Mouse (Mus musculus): ENCODE measurements around the gene Gm20388.
A peak's percentile ranks its signal among the peaks of the same experiment; 100 is the strongest.
"Not testable (repeated sequence)": the region's sequence is repeated elsewhere in the genome, so short reads cannot be mapped to it uniquely, and the experiment has no call there.

The Gm20388 gene

DNA sequence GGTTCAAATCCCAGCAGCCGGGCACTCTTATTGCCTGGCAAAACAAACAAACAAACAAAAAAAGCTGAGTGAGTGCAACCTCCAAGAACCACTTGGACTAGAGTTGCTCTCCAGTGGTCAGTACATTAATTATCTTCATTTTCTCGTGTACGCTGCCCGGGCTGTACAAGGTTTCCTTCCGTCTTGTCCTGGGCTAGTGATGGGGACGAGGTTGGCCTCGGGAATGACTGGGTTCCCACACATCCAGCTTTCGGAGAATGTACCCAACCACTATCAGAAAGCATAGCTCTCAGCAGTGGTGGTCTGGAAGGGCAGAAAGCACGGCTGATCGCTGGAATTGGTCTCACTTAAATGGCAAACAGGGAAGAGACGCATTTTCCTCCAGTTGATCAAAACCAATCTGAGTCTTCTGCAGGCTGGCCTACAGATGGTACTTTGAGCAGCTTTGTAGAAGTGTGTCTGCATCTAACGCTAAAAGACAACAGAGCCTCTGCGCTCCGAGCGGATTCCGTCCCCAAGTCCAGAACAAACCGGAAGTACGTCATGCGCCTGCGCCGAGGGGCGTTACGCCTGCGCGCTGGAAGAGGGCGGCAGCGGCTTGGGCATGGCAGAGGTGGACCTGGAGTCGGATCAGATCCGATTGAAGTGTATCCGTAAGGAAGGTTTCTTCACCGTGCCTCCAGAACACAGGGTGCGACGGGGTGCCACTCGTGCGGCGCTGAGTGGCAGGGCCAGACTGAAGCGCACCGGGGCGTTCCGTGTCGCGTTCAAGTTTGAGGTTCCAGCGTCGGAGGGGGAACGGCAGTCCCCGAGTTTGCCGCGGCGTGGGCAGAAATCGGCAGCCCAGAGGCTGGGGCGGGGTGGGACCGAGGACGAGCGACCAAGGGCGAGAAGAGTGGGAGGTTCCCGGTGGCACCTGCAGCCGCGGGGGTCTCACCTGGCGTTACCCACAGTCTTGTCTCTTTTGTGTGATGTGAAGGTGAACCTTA lies 3313.9 kb downstream of the Gm20388 start, which contains the start of gene Cdk10:
Gene Cdk10, plus strand, starts transcription at position 565 of the 989 bp plus-strand sequence.
- DNase-seq: peak; percentile 96

DNA sequence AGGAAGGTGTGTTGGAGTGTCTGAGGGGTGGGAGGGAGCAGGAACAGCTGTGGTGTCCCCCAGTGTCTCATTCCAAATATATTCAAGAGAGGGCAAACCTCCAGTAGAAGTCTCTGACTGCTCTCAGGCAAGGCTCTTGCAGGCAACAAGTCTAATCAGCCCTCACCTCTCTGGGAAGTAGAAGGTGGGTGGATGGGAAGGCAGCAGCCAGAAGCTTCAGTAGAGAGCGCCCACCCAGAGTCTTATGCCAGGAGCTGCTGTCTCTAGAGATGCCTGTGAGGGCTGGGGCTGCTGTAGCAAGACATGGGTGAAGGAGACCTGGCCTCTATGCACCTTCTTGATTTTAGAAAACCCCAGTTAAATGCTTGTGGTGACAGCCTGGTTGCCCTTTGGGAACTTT lies 3317.8 kb downstream of the Gm20388 start:
- no peak for DNase-seq

DNA sequence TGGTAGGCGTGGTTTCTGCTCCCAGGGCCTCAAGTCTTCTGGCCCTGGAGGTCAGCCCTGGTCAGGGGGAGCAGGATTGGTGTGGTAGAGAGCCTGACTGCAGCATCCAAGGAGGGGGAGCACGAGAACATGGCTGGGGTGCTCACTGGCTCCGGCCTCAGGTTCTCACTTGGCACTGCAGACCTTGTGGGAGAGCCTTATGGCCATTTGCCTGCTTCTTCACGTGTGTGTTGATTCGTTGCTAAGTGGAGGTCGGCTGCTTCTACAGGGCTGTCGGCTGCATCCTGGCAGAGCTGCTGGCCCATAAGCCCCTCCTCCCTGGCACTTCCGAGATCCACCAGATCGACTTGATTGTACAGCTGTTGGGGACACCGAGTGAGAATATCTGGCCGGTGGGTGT lies 3319.7 kb downstream of the Gm20388 start:
- DNase-seq: not testable (repeated sequence)

DNA sequence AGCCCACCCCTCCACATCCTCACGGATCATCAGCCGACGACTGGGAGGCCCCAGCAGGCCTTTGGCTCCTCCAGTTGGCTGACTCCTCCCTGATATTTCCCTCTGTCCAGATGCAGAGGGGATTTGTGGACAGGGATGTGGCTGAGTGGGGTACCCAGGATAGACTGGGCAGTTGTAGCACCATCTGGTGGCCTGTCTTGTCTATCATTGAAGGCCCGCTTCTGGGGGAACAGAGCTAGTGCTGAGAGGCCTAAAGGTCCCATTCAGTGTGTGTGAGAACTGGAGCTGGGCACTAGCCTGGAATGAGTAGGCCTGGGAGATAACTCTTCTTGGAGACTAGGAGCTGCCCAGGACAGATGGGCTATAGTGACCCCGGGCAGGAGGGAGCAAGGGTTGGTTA lies 3321.1 kb downstream of the Gm20388 start:
- peak; percentile 50 for DNase-seq

DNA sequence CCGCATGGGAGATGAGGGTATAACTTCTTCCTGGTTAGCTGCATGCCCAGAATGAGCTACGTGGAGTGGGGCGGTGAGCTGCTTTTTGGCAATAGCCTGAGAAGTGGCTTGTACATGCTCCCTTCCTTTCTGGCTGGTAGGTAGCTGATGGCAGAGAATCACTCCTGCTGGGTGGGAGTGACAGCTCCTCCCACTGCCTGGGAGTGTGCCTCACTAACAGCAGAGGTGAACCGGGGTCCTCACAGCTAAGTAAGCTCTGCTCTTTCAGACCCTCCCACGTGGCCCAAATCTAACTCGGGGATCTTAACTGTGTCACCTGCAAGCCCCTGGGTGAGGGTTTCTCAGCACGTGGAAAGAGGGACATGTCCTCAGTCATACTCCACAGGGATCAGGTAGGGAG lies 3321.9 kb downstream of the Gm20388 start:
- no peak for DNase-seq

DNA sequence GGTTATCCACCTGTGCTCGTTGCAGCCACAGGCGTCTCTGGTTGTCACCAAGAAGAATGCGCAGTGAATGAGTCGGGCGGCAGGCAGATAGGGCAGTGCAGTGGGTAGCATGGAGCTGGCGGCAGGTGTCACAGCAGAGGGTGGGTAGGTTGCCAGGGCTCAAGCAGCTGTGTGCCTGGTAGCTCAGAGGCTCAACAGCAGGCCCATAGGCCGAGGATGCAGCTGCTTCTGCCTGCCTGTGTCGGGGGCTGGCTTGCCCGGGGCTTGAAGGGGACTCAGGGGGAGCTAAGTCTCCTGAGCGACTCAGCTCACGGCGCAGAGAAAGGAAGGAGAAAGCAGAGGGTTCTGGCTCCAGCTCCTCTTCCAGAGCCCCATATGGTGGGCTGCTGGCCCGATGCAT lies 3322.7 kb downstream of the Gm20388 start:
- DNase-seq: no peak

DNA sequence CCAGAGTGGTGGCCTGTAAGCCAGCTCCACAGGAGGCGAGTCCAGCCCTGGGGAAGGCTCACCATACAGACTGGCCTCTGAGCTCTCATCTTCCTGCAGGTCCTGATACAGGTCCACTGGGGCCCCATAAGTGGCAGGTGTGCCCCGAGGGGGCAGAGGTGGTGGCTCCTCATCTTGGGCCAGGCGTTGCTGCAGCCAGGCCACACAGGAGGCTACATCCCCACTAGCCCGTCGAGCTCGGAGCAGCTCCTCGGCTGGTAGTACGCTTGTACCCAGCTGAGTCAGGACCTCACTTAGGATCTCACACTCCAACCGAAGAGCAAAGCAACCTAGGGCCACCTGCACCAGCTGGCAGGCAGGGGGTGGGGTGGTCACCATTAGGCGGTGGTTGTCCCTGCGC lies 3323.1 kb downstream of the Gm20388 start:
- no peak for DNase-seq

DNA sequence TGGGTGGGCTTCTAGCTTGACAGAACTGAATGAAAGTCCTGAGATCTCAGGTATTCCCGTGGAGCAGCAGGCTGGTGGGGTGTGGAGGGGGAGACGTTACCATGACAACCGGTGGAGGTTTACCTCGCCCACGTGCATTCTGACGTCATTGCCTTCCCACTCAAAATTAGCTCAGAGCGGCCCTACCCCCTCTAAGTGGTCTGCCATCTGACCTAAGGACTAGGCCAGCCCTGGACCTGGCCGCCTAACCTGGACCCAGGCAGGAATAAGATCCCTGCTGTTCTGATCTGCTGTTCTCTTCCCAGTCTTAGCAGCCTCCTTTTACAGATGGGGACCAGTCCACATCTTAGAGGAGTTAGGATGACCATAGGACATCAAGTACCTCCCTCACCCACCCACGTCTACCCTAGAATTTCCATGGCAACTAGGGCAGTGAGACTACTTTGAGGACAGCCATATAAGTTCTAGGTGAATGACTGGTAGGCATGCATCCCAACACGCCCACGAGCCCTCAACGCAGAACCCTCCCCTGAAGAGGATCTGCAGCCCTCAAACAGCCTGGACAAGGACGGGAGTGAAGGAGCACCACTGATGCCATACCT lies 3324.4 kb downstream of the Gm20388 start:
- no peak for DNase-seq

DNA sequence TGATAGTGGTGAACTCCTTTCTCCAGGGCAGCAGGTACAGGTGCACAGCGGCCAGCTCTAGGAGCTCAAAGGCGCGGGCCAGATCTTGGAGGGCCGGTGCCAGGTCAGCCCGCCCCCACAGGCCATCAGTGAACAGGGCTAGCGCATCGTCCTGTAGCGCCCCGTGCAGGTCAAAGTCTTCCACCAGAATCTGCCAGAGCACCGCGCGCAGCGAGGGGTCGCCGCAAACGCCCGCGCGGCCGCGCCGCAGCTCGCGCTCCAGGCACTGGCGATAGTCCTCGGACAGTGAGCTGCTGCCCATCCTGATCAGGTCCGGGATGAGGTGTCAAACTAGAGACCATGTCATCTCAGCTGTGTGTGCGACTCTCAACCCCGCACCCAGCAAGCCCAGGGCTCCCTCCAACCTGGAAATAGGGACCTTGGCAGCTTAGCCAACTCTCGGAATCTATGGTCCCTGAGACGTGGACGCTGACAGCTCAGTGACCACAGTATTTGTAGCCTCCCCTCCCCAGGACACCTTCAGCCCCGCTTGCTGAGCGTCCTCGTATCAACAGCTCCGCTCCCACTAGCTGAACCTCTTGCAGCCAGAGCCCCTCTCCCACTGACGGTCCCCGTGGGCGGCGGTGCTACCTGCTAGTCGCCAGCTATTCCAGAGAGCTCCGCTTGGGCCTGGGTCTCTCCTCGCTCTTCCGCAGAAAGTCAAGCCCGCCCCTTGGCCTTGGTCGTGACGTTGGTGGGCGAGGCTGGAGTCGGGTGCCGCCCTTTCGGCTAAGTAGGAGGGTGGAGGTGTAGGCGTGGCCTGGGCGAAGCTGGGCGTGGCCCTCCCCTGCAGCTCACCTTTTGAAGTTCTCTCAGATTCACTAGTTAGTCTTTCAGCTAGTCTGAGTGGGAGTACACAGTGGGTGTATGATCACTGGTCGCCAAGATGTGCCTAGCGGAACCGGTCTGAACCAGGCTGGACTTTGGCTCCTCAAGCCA lies 3325.2 kb downstream of the Gm20388 start, which contains the start of gene Spata2l:
Gene Spata2l, minus strand, starts transcription at position 714 of the 978 bp plus-strand sequence.
- peak; percentile 94 for DNase-seq

DNA sequence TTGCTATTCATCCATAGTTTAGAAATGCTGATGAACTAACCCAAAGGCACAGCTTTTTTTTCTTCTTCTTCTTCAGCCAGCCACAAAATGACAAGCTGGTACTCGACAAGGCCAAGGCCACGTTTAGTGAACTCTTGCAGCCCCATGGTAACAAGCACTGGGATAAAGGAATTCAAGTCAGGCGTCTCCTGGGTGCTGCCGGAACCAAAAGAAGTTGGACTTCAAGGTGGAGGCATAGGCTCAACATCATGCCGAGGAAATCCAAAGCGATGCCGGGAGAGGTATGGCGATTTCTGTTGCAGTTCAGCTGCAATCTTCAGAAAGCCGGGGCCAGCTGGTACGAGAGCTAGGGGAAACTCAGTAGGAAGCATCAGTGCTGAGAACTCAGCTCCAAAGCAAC lies 3328.8 kb downstream of the Gm20388 start:
- DNase-seq: no peak

DNA sequence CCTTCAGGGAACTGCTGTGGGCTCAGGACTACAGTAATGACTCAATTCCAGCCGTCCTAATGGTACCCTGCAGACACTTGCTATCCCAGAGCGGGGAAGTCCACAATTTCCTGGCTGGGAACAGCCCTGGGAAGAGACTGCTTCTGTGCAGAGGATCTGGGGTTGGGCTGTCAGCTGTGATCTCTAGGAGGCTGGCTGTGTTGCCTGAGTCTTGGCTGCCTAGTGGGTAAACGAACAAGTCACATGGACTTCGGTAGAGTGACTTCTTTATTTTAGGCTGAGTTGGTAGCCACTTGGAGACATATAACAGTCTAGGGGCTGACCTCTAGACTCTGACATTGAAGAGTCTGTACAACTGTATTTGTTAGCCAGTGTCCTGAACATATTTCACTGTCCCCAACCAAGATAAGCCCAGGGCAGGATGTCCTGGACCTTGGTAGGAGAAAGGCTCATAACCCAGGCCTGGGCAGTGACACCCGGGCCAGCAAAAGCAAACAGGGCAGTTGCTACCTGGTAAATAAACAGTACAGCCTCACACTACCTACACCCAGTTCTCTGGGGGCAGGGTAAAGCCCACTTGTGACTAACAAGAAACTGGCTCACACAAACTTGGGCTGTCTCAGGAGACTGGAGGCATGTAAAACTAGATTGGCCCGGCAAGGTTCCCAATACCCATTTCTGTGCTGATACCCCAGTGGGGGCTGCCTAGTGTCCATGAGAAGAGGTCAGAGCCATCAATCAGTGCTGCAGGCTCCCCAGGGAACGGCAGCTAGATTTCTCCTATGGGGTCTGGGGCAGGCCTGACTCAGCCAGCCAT lies 3331.7 kb downstream of the Gm20388 start:
- DNase-seq: no peak

DNA sequence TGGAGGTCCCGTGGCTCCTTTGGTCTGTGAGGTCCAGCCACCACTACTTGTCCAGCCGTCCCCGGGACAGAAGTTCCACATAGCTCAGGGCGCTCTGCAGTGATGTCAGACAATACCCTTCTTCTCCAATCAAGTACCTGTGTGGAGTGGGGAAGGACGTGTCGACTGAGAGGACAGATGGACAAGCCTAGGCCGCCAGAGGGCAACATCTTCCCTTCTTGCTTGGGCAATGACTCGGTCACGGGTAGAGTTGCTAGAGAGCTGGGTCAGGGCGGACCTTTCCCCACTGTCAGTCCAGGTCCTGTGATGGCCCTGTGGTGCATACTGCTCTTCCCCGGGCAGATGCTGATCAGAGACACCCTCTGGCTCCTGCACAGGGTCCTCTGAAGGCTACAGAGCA lies 3332.4 kb downstream of the Gm20388 start:
- no peak for DNase-seq

DNA sequence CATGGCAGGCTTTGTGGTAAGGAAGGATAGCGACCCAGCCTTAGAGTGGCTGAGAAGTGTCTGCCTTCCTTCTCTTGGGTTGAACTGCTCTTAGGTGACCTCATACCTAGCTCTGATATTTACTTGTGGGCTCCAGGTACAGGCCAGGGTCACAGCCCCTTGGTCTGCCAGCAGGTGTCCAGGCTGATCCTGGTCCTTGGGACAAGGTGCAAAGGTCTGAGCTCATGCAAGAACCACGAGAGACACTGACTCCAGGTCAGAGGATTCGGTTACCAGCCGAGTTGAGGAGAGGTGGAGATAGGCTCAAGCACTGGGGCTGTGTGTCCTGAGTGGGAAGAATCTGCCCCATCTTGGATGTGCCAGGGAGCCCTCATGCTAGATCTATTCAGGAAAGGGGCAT lies 3333.7 kb downstream of the Gm20388 start:
- no peak for DNase-seq

DNA sequence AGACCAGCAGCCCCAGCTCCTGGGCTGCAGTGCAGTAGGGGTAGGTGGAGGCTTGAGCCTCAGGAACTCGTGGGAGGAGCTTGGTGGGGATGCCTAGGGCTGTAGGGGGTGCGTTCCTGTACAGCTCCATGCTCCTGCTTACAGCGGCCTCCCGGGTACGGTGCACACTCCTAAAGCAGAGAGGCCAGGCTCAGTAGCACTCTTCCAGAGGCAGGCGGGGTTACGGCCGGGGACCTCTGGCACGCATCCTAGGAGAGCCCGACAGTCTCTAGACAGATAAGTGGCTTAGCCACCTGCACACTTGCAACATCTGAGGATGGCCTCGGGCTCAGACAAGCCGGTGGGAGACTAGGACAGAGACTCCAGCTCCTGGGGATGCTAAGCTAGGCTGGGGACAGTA lies 3334.9 kb downstream of the Gm20388 start:
- DNase-seq: no peak

DNA sequence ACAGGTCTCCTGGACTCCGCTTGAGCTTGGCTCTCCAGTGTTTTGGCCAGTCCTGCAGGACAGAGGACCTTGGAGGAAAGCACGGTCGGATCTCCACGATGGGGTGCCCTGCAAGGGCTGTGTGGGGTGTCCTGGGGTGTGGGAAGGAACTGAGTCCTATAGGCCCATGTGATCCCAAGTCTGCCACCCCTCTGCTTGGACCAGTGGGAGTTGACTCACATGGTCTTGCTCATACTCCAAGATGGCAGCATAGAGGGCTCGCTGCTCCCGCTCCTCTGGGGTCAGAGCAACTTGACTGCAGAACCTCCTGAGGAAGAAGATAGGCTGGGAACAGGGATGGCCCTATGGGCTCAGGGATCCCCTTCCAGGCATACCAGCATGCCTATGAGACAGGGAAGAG lies 3337.1 kb downstream of the Gm20388 start:
- DNase-seq: no peak

DNA sequence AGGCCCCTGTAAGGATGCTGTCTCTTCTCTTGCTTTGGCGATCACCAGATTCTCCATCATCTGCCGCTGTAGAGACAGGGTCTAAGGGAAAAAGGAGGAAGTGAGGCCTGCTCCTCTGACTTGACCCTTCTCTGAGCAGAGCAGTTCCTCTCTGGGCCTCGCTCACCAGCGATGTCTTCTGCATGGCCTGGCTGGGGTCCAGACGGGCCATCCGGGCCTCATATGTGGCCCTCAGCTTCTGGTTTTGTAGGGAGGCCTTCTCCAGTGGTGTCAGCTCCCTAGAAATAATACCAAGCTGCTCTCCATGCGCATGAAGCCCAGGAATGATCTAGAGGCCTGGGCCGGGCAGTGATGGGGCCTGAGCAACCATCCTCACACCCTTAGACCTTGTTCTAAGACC lies 3338.0 kb downstream of the Gm20388 start:
- no peak for DNase-seq

DNA sequence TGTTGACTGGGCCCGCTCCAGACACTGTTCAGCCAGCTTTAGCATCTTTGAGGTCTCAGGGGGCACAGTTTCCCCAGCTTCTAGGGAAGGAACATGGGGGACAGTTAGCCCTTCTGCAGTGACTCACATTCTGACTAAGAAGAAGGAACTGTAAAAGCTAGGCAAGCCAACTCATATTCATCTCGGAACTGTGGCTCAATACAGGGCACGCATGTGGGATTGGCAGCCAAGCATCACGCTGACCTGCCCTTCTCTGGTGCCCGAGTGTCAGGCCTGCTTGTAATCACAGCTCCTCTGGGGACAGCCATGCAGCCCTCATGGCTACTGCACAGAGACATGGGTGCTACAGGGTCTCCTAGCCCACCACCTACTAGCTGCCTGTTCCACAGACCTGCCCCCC lies 3340.3 kb downstream of the Gm20388 start:
- DNase-seq: no peak

DNA sequence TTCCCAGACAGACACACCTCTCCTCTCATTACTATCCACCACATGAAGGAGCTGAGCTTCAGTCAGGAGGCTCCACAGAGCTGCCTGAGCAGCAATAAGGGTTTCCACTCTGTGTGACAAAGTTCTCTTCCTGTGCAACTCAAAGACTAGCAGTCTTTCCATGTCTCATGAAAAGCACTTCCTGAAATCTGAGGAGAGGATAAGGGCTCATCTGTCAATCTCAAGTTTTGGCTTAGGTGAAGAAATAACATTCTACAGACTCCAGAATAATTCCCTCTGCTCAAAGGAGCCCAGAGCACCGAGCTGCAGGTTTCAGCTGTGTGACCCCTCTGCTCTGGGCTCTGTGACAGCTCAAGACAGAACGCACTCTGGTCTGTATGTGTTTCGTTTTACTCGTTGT lies 3342.3 kb downstream of the Gm20388 start:
- no peak for DNase-seq

DNA sequence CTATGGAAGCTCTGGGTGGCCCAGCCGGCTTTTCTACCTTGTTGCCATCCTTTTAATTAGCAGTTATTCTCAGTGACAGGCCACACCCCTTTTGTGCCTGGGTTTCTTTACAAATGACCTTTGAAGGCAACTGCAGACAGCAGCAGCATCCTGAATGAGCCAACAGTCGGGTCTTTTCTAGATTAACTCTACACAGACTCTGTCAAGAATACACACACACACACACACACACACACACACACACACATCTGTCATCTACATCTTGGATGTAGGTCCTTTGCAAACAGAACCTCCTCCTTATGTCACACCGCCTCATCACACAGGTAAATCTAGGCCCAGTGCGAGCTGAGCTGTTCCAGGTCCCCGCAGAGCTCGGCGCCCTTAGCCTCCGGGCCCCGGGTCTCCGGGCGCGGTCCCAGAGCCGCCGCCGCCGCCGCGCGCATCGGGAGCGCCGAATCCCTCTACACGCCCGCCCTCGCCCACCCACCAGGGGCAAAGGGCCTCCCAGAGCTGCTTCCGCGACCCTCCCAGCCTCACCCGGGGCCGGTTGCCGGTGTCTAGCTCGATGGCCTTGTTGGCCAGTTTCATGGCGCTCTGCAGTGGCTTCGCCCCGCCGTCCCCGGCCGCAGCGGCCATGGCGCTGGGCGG lies 3342.9 kb downstream of the Gm20388 start:
- no peak for DNase-seq

DNA sequence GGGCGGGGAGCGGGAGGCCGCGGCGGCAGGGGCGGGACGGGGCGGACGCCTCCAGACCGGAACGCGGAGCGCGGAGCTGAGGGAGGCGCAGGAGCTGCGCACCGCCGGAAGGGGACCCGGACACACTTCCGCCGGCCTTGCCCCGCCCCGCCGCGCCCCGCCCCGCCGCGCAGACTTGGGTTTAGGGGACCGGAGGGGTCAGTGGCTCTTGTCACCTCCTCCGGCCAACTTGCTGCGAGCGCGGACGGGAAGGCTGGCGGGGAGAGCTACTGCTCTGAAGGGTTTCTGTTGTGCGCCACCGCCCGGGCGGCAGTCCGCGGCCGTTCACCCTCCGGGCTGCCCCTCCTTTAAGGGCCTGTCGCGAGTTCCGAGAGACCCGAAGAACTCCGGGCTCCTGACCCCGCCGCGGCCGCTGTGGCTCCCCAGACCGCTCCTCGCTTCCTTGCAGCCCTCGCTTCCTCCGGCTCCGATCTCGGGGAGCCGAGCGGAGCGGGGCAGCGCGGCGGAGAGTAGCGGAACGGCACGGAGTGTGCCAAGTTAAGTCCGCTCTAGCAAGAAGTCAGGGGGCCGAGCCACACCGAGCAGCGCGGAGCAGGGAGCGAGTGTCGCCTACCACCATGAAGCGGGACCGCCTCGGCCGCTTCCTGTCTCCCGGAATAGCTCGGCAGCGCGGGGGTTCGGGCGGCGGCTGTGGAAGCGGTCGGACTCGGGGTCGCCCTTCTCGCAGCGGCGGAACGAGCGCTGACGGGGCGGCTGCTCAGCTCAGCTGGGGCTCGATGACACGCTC lies 3343.7 kb downstream of the Gm20388 start, which contains the start of the genes Zfp276 and Vps9d1:
Gene Zfp276, plus strand, starts transcription at position 97 of the 787 bp plus-strand sequence.
Gene Vps9d1, minus strand, starts transcription at position 250 of the 787 bp plus-strand sequence.
- peak; percentile 93 for DNase-seq
